Mouse (Mus musculus) liver, embryonic 18 days (tissue): Measurements from ENCODE around the gene Olfr1440. TPM values are rescaled to one million over a fixed set of nuclear protein-coding genes. Genes with fewer than 3 reads are reported as not detected.

Experiments used
- polyA plus RNA-seq: library from polyadenylated mRNA; depleted of rRNA; stranded (reverse); fragments of >200 nt; gene quantifications from 2 replicates; pipeline ENCODE4 v1.2.3, GENCODE M21; 2012; rRNA removed

Gene Olfr1440
- polyA plus RNA-seq, result not detected in 2 replicates

DNA sequence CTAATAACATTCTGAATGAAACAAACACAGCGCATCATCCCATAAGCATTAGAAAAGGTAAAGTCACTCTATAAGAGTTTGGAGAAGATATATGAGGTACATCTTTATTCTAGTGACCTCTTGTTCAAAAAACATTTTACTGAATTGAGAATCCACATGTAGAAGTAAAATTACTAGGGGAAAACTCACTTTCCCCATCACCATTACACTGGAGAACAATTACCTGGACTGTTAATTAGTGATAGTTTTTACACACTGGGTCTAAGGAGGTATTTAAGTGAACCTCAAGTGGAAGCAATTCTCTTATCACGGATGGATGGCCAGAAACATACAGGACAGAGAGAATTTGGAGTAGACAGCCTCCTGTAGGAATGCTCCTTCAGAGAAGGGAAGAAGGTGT, at the start of gene Olfr1440:
Gene Olfr1440, plus strand, starts transcription at position 301 of the 400 bp plus-strand sequence.

DNA sequence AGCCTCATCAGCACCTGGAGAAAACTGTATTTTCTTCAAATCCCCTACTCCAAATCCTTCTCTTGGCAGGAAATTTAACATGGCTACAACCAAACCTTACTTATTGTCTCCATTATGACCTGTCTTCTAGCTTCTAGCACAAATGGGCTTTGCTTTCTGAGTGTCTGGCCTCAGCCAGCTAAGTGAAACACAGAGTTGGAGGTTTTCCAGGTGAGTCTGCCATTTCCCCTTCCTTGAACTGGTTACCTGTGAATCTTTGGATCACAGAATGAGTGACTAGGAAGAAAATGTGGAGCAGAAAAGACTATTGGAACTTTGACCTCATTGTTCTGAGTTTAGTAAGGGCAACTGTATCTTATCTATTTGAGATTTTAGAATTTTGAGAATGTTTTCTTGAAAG, 30.3 kb downstream of the Olfr1440 start, which contains the start of gene Olfr1441:
Gene Olfr1441, plus strand, starts transcription at position 73 of the 400 bp plus-strand sequence.

DNA sequence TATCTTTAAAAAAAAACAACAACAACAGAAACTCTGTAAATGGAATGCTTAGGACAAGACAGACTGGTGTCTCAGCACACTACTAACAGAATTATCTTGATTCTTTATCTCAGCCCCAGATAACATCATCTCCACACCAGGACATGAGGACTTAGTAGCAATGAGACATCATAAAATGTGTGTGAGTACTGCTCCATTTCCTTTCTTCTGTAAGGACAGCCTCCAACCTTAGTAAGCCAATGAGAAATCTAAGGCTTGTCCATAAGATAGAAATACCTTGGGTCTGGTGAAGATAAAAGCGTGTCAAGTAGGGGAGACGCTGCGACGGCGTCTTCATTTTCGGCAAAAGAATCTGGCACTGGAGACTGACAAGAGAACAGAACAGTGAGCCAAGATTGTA, 40.5 kb downstream of the Olfr1440 start, which contains the start of gene Pfpl:
Gene Pfpl, plus strand, starts transcription at position 301 of the 400 bp plus-strand sequence.

Other genes with a start within 250 kb of the Olfr1440 start
- not detected in 2 replicates for gene Olfr1555-ps1, start 217.2 kb upstream of the Olfr1440 start, polyA plus RNA-seq
- not detected in 2 replicates for gene Olfr1431, start 186.6 kb upstream of the Olfr1440 start, polyA plus RNA-seq
- gene Olfr1432, start 154.7 kb upstream of the Olfr1440 start, polyA plus RNA-seq, result not detected in 2 replicates
- not detected in 2 replicates for gene Olfr262, start 145.6 kb upstream of the Olfr1440 start, polyA plus RNA-seq
- not detected in 2 replicates for gene Olfr235, start 126.2 kb upstream of the Olfr1440 start, polyA plus RNA-seq
- gene Olfr1434, start 107.4 kb upstream of the Olfr1440 start, polyA plus RNA-seq, result not detected in 2 replicates
- gene Olfr1436, start 88.1 kb upstream of the Olfr1440 start, polyA plus RNA-seq, result not detected in 2 replicates
- not detected in 2 replicates for gene Olfr1437, start 62.2 kb upstream of the Olfr1440 start, polyA plus RNA-seq
- not detected in 2 replicates for gene Olfr1438-ps1, start 51.4 kb upstream of the Olfr1440 start, polyA plus RNA-seq
- not detected in 2 replicates for gene Olfr1441, start 30.2 kb downstream of the Olfr1440 start, polyA plus RNA-seq
- not detected in 2 replicates for gene Pfpl, start 40.6 kb downstream of the Olfr1440 start, polyA plus RNA-seq
- gene Mpeg1, start 73.5 kb downstream of the Olfr1440 start, polyA plus RNA-seq, result 14.8 and 15.0 TPM in 2 replicates
- 2.3 and 2.4 TPM in 2 replicates for gene Dtx4, start 114.2 kb downstream of the Olfr1440 start, polyA plus RNA-seq
- gene Fam111a, start 158.5 kb downstream of the Olfr1440 start, polyA plus RNA-seq, result 10.3 and 11.9 TPM in 2 replicates
- gene Gm4952, start 212.7 kb downstream of the Olfr1440 start, polyA plus RNA-seq, result 115 and 136 TPM in 2 replicates
- 0.86 and 2.3 TPM in 2 replicates for gene Glyat, start 246.0 kb downstream of the Olfr1440 start, polyA plus RNA-seq